Mouse (Mus musculus): ENCODE results near the gene Gm12355.

- TF ChIP-seq HCFC1 (IDR thresholded peaks at IDR 0.05; ENCODE audit: borderline replicate concordance, insufficient read depth, low read length) (no peak), ZNF384 (IDR thresholded peaks at IDR 0.05; ENCODE audit: low read depth, low read length) (no peak), CHD2 (IDR thresholded peaks at IDR 0.05; ENCODE audit: low read depth, low read length) (no peak)
Measured at GRCm38 (mm10) chr11:98588833-98589281, 36.6 kb downstream of the Gm12355 start.

Data from ES-E14 (cell line).